Mouse (Mus musculus): Measurements from ENCODE around the gene Sgpp2.

Sgpp2 gene

GRCm38 (mm10) chr1:78448091-78448490 is 137.9 kb downstream of the Sgpp2 start:
- in situ Hi-C loops (cut with MboI, MseI): no loop called here

- in situ Hi-C loops (cut with MboI, MseI): no loop called here
These were observed 141.1 kb downstream of the Sgpp2 start for GRCm38 (mm10) chr1:78451070-78451854.

DNA sequence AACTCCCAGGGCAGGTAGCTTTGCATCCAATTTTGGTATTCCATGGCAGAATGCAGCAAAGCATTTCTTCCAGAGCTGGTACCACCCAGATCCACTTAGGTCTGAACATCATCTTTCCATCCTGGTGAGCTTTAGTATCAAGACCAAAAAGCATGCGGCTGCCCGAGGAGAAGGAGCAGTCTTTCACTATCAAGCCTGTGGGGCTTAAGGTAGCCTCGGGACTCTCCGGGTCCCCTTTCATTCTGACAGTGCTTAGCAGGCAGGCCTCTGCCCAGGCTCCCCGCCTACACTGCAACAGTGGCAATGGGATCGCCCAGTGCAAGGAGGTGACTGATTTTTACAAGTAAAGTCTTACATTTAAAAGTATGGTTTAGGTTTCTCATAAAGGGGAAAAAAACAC is 142.4 kb downstream of the Sgpp2 start:
- in situ Hi-C loops (cut with MboI, MseI): no loop called here

DNA sequence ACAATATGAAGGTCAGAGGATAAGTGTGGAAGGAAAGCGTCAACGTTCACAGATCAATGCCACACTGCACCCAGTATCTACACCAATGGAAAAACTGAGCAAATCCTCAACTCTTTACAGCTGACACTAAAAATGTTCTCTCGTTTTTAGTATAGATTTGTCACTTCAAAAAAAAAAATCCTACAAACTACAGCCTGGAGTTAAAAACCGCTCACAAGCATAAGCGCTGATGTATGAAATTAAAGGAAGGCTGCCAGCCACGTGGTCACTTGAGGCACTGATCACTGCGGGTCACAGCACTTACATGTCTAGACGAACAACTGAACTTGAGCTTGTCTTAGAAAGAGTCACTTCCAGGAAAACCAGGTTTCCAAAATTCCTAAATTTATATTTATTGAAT is 143.7 kb downstream of the Sgpp2 start:
- in situ Hi-C loops (cut with MboI, MseI): no loop called here

GRCm38 (mm10) chr1:78454659-78455058 is 144.5 kb downstream of the Sgpp2 start:
- in situ Hi-C loops (cut with MboI, MseI): no loop called here

Data from T-helper 17 cell (primary cell).